Comparison of ENCODE assay signal across 19 mouse cellular contexts in the genomic region with DNA sequence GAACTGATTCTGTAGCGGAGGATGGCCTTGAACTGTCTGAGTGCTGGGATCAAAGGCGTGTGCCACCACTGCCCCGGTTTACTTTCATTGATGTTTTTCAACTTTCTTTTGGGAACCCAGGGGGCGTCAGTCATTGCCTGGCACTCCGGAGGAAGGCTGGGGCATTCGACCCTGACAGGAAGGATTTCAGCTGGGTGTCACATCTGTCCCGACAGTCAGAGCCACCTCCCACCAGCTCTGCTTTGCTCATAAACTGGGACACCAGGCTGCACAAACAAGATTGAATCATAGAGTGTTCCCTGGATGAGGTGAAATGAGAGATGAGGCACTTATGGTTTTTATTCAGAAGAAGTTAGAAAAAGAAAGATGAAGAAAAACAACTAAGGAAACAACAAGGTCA. TPM values are rescaled to one million over a fixed set of nuclear protein-coding genes. Genes with fewer than 3 reads are reported as not detected.
DNase-seq lines count a peak whose midpoint lies in the region; ATAC-seq and TF ChIP-seq lines count a peak whose summit lies in the region.
"Had no signal": no experiment of that assay in that cellular context is flagged by ENCODE, and none has a peak within 500 bp of the region (broad histone marks: within the 10 kb centered on the region; RNA-seq: fewer than 3 reads in every experiment).

No protein-coding gene starts in this region.

- no peak for TF ChIP-seq CTCF in left cerebral cortex, adult 2 months (IDR thresholded peaks at IDR 0.05)
- TF ChIP-seq CTCF in olfactory bulb, adult 2 months (IDR thresholded peaks at IDR 0.05; ENCODE audit: insufficient read depth, low read depth, low read length): no peak

- no peak overlapping the region for H3K9ac ChIP-seq in kidney, embryonic 14.5 days (ENCODE audit: low read depth, low read length)
- H3K9ac ChIP-seq: embryonic facial prominence, embryonic 13.5 days; forebrain, embryonic 12.5 days; hindbrain, embryonic 13.5 days had no signal

- no peaks in the 10 kb centered on the region for H3K9me3 ChIP-seq in kidney, embryonic 14.5 days (ENCODE audit: control insufficient read depth, low read length)
- H3K9me3 ChIP-seq: embryonic facial prominence, embryonic 13.5 days; forebrain, embryonic 12.5 days; heart, embryonic 10.5 days; hindbrain, embryonic 13.5 days had no signal

- intact Hi-C loops in left cerebral cortex, adult 2 months (cut with DNase I): loop anchor here (5.0 kb wide), 1 partner anchor 190 kb away; no protein-coding TSS in a partner anchor

- H3K36me3 ChIP-seq in kidney, embryonic 14.5 days (ENCODE audit: control insufficient read depth, insufficient read depth, low read length): peaks cover 92% of the 10 kb centered on the region

- H3K27ac ChIP-seq in kidney, embryonic 14.5 days (ENCODE audit: low read depth, low read length): no peak overlapping the region
- peak overlapping the region; percentile 44; the same call in 1 of the 2 replicates for H3K27ac ChIP-seq in left cerebral cortex, adult 2 months
- peak overlapping the region; percentile 5 for H3K27ac ChIP-seq in olfactory bulb, adult 2 months (ENCODE audit: insufficient read depth, low read depth, low read length)
- H3K27ac ChIP-seq: embryonic facial prominence, embryonic 13.5 days; forebrain, embryonic 12.5 days; heart, embryonic 10.5 days; hindbrain, embryonic 13.5 days; hindbrain, postnatal 0 days had no signal

- DNase-seq in kidney, adult 18-20 months: no peak
- DNase-seq in left cerebral cortex, adult 2 months (ENCODE audit: extremely low spot score in 1 of 2, low spot score in 2 of 2): no peak
- DNase-seq in left cerebral cortex, adult 11 months (ENCODE audit: low spot score): no peak
- peak; percentile 51 for DNase-seq in brain, adult 2 months (ENCODE audit: low read depth, low spot score)
- DNase-seq: cerebellum, adult 11-12 months; cerebellum, adult 9-10 months; cerebellum, postnatal 25 days; gastrocnemius, postnatal 10 days; heart, adult 18-20 months; heart, postnatal 14 days had no signal

- no peak for TF ChIP-seq POLR2A in olfactory bulb, adult 2 months (IDR thresholded peaks at IDR 0.05; ENCODE audit: insufficient read depth, low read depth, low read length)

- no peak overlapping the region for H3K4me3 ChIP-seq in kidney, embryonic 14.5 days (ENCODE audit: low read length)
- no peak overlapping the region for H3K4me3 ChIP-seq in left cerebral cortex, adult 2 months
- no peak overlapping the region for H3K4me3 ChIP-seq in olfactory bulb, adult 2 months (ENCODE audit: insufficient read depth, low read depth, low read length)
- H3K4me3 ChIP-seq: embryonic facial prominence, embryonic 13.5 days; forebrain, embryonic 12.5 days; heart, embryonic 10.5 days; hindbrain, embryonic 13.5 days had no signal

- no peak overlapping the region for H3K4me2 ChIP-seq in kidney, embryonic 14.5 days (replicated peaks; ENCODE audit: low read depth, low read length)
- H3K4me2 ChIP-seq: embryonic facial prominence, embryonic 13.5 days; forebrain, embryonic 12.5 days; hindbrain, embryonic 13.5 days had no signal

- no peaks in the 10 kb centered on the region for H3K27me3 ChIP-seq in kidney, embryonic 14.5 days (ENCODE audit: control insufficient read depth, insufficient read depth, low read length)
- H3K27me3 ChIP-seq: embryonic facial prominence, embryonic 13.5 days; forebrain, embryonic 12.5 days; hindbrain, embryonic 13.5 days had no signal

- ATAC-seq in kidney, embryonic 14.5 days (ENCODE audit: low FRiP score, low TSS enrichment): 0 out of 2 replicates have a peak, but pooled peaks have one; percentile 55
- ATAC-seq: forebrain, embryonic 16.5 days; hindbrain, postnatal 0 days had no signal

- 0 out of 2 replicates have a peak, but pooled peaks cover 2% of the 10 kb centered on the region for H3K4me1 ChIP-seq in kidney, embryonic 14.5 days (ENCODE audit: control insufficient read depth, insufficient read depth, low read length)
- H3K4me1 ChIP-seq in olfactory bulb, adult 2 months (ENCODE audit: control insufficient read depth, insufficient read depth, low read length): peaks cover 58% of the 10 kb centered on the region

- 40% methylated on average over 7 of the region's 7 CpGs for WGBS in kidney, embryonic 14.5 days
- WGBS in olfactory bulb, adult 2 months: 47% methylated on average over 7 of the region's 7 CpGs

RNA-seq across cellular contexts. Expression of a gene that starts 40.0 kb away (rescaled TPM):
- 4.9 and 5.2 TPM in 2 replicates for polyA plus RNA-seq in kidney, embryonic 14.5 days (2014; fragmentation: Nextera tagmentation; extraction: Ambion mirVana)
- total RNA-seq in left cerebral cortex, adult 2 months (2021): 1 to 10 TPM; 2.3 to 3.4 TPM
- polyA plus RNA-seq in olfactory bulb, adult 2 months (2012; ENCODE audit: insufficient read depth, insufficient read length, low replicate concordance, missing spikeins): not detected in 2 replicates

RNA-seq across cellular contexts. Expression of a gene that starts 41.6 kb away (rescaled TPM):
- polyA plus RNA-seq in kidney, embryonic 14.5 days (2014; fragmentation: Nextera tagmentation; extraction: Ambion mirVana): 5.7 TPM in 1 of 2 replicates, not detected in the other
- 1 to 10 TPM; 2.4 to 2.6 TPM for total RNA-seq in left cerebral cortex, adult 2 months (2021)
- not detected in 2 replicates for polyA plus RNA-seq in olfactory bulb, adult 2 months (2012; ENCODE audit: insufficient read depth, insufficient read length, low replicate concordance, missing spikeins)
- polyA plus RNA-seq: embryonic facial prominence, embryonic 13.5 days; forebrain, embryonic 12.5 days; heart, embryonic 14.5 days; hindbrain, postnatal 0 days had no signal

RNA-seq across cellular contexts. Expression of a gene that starts 42.1 kb away (rescaled TPM):
- polyA plus RNA-seq in kidney, embryonic 14.5 days (2014; fragmentation: Nextera tagmentation; extraction: Ambion mirVana): 91.9 and 156 TPM in 2 replicates
- 10 to 100 TPM; 86.4 to 88.9 TPM for total RNA-seq in left cerebral cortex, adult 2 months (2021)
- polyA plus RNA-seq in olfactory bulb, adult 2 months (2012; ENCODE audit: insufficient read depth, insufficient read length, low replicate concordance, missing spikeins): not detected in 2 replicates

Comparison
In these comparisons a context has a peak if more than half of its experiments do, and no peak if none do; other contexts are left out.
1. RNA of a gene that starts 42.1 kb away (polyA plus RNA-seq): 91.9 to 156 TPM in kidney, embryonic 14.5 days; not detected in olfactory bulb, adult 2 months; every median in the first group is over 10 times any median in the second.